Mouse (Mus musculus) stomach, postnatal 0 days (tissue): ENCODE results near the gene Palm.

Experiments
- CTCF ChIP-seq: IDR thresholded peaks from 2 replicates; pipeline ENCODE4 v1.5.1; 2016; ENCODE audit warnings: antibody characterized with exemption, low read depth, mild to moderate bottlenecking, moderate library complexity
- EP300 ChIP-seq: optimal IDR thresholded peaks from 2 replicates; pipeline ENCODE3; 2016; ENCODE audit warnings: antibody characterized with exemption

GRCm38 (mm10) chr10:79823011-79823410 is 29.6 kb downstream of the Palm start:
- no peak for TF ChIP-seq CTCF
- TF ChIP-seq EP300 = no peak
